Mouse (Mus musculus) gastrocnemius, adult 18-20 months (tissue): ENCODE data around the gene Ddb2. TPM values are rescaled to one million over a fixed set of nuclear protein-coding genes. Genes with fewer than 3 reads are reported as not detected.

Source experiments
- total RNA-seq, 2 experiments: library from RNA; stranded (reverse); gene quantifications; 2 replicates each; pipeline ENCODE4 v1.2.3; 2021

Gene Ddb2
- total RNA-seq, 2 experiments from 2014 or later: 2.9 TPM

Other genes starting within 250 kb of the Ddb2 start
- 10 to 100 TPM; 27.4 to 28.9 TPM for gene Rapsn, start 201.4 kb downstream of the Ddb2 start, total RNA-seq
- 100 to 1,000 TPM; 249 to 273 TPM for gene Psmc3, start 183.0 kb downstream of the Ddb2 start, total RNA-seq
- 10 to 100 TPM; 16.9 to 19.9 TPM for gene Slc39a13, start 166.6 kb downstream of the Ddb2 start, total RNA-seq
- gene Spi1, start 154.6 kb downstream of the Ddb2 start, total RNA-seq: 1 to 10 TPM in 1 of 2 experiments, under 1 TPM in 1; 0.43 to 1.1 TPM
- gene Mybpc3, start 118.8 kb downstream of the Ddb2 start, total RNA-seq: not detected
- 1 to 10 TPM; 3.1 to 3.3 TPM for gene Madd, start 53.1 kb downstream of the Ddb2 start, total RNA-seq
- gene Nr1h3, start 34.1 kb downstream of the Ddb2 start, total RNA-seq: 10 to 100 TPM; 22.2 to 24.1 TPM
- 10 to 100 TPM; 11.7 to 13.5 TPM for gene Acp2, start 34.1 kb downstream of the Ddb2 start, total RNA-seq
- gene Pacsin3, start 19.0 kb upstream of the Ddb2 start, total RNA-seq: 100 to 1,000 TPM; 311 to 416 TPM
- 100 to 1,000 TPM; 136 to 146 TPM for gene Arfgap2, start 28.0 kb upstream of the Ddb2 start, total RNA-seq
- 10 to 100 TPM; 14.4 to 21.7 TPM for gene 1110051M20Rik, start 207.7 kb upstream of the Ddb2 start, total RNA-seq
- 1 to 10 TPM; 8.8 to 9.6 TPM for gene Lrp4, start 220.5 kb upstream of the Ddb2 start, total RNA-seq